Mouse (Mus musculus) midbrain, embryonic 11.5 days (tissue): Measurements from ENCODE around the gene Zbtb3. TPM values are rescaled to one million over a fixed set of nuclear protein-coding genes. Genes with fewer than 3 reads are reported as not detected.

Experiments
- polyA plus RNA-seq: library from polyadenylated mRNA; unstranded; fragments of >200 nt; fragmentation: Nextera tagmentation; extraction: Ambion mirVana; gene quantifications from 2 replicates; pipeline ENCODE4 v1.2.1, GENCODE M21; 2014

Gene Zbtb3
- polyA plus RNA-seq, 1 experiment from 2014 or later, result 6.5 TPM

Other genes starting within 250 kb of the Zbtb3 start
- gene Slc22a8, start 211.3 kb upstream of the Zbtb3 start, polyA plus RNA-seq, result 0.28 and 0.33 TPM in 2 replicates
- gene Slc22a6, start 184.5 kb upstream of the Zbtb3 start, polyA plus RNA-seq, result 0.42 and 0.51 TPM in 2 replicates
- 0.04 TPM in 2 replicates for gene Chrm1, start 138.8 kb upstream of the Zbtb3 start, polyA plus RNA-seq
- 139 and 142 TPM in 2 replicates for gene Slc3a2, start 79.2 kb upstream of the Zbtb3 start, polyA plus RNA-seq
- 74.2 and 83.7 TPM in 2 replicates for gene Wdr74, start 66.7 kb upstream of the Zbtb3 start, polyA plus RNA-seq
- 1.5 and 2.7 TPM in 2 replicates for gene 1700092M07Rik, start 61.8 kb upstream of the Zbtb3 start, polyA plus RNA-seq
- gene Stx5a, start 61.1 kb upstream of the Zbtb3 start, polyA plus RNA-seq, result 85.6 and 94.7 TPM in 2 replicates
- gene Nxf1, start 45.5 kb upstream of the Zbtb3 start, polyA plus RNA-seq, result 209 and 235 TPM in 2 replicates
- gene Tmem223, start 31.6 kb upstream of the Zbtb3 start, polyA plus RNA-seq, result 190 and 197 TPM in 2 replicates
- gene Tmem179b, start 28.1 kb upstream of the Zbtb3 start, polyA plus RNA-seq, result 40.8 and 45.7 TPM in 2 replicates
- gene Taf6l, start 16.1 kb upstream of the Zbtb3 start, polyA plus RNA-seq, result 15.4 and 19.6 TPM in 2 replicates
- 169 and 177 TPM in 2 replicates for gene Polr2g, start 4.0 kb upstream of the Zbtb3 start, polyA plus RNA-seq
- 51.7 and 59.7 TPM in 2 replicates for gene Ttc9c, start 16.8 kb downstream of the Zbtb3 start, polyA plus RNA-seq
- 6.1 and 6.2 TPM in 2 replicates for gene Hnrnpul2, start 17.5 kb downstream of the Zbtb3 start, polyA plus RNA-seq
- not detected in 2 replicates for gene AC129217.1, start 27.2 kb downstream of the Zbtb3 start, polyA plus RNA-seq
- gene Bscl2, start 34.9 kb downstream of the Zbtb3 start, polyA plus RNA-seq, result 50.6 and 52.7 TPM in 2 replicates
- 128 and 133 TPM in 2 replicates for gene Gng3, start 36.6 kb downstream of the Zbtb3 start, polyA plus RNA-seq
- gene Lrrn4cl, start 48.2 kb downstream of the Zbtb3 start, polyA plus RNA-seq, result 0.18 and 0.30 TPM in 2 replicates
- gene Ubxn1, start 68.9 kb downstream of the Zbtb3 start, polyA plus RNA-seq, result 169 and 183 TPM in 2 replicates
- gene Uqcc3, start 78.4 kb downstream of the Zbtb3 start, polyA plus RNA-seq, result 54.6 and 59.1 TPM in 2 replicates
- 109 and 123 TPM in 2 replicates for gene Lbhd1, start 81.2 kb downstream of the Zbtb3 start, polyA plus RNA-seq
- gene Gm49403, start 81.4 kb downstream of the Zbtb3 start, polyA plus RNA-seq, result not detected in 2 replicates
- 115 and 116 TPM in 2 replicates for gene 1810009A15Rik, start 86.3 kb downstream of the Zbtb3 start, polyA plus RNA-seq
- not detected in 2 replicates for gene Gm49416, start 86.4 kb downstream of the Zbtb3 start, polyA plus RNA-seq
- gene Ints5, start 90.5 kb downstream of the Zbtb3 start, polyA plus RNA-seq, result 29.7 and 33.3 TPM in 2 replicates
- 101 and 109 TPM in 2 replicates for gene Ganab, start 95.5 kb downstream of the Zbtb3 start, polyA plus RNA-seq
- gene B3gat3, start 117.8 kb downstream of the Zbtb3 start, polyA plus RNA-seq, result 42.1 and 46.0 TPM in 2 replicates
- gene Rom1, start 126.8 kb downstream of the Zbtb3 start, polyA plus RNA-seq, result 1.4 and 2.3 TPM in 2 replicates
- gene Eml3, start 127.0 kb downstream of the Zbtb3 start, polyA plus RNA-seq, result 5.8 and 8.2 TPM in 2 replicates
- 50.9 and 56.0 TPM in 2 replicates for gene Mta2, start 139.3 kb downstream of the Zbtb3 start, polyA plus RNA-seq
- gene Tut1, start 151.3 kb downstream of the Zbtb3 start, polyA plus RNA-seq, result 23.5 and 28.4 TPM in 2 replicates
- 435 and 439 TPM in 2 replicates for gene Eef1g, start 164.5 kb downstream of the Zbtb3 start, polyA plus RNA-seq
- gene Ahnak, start 186.7 kb downstream of the Zbtb3 start, polyA plus RNA-seq, result 5.0 and 6.3 TPM in 2 replicates